Mouse (Mus musculus): ENCODE data around the gene Ift74. TPM values are rescaled to one million over a fixed set of nuclear protein-coding genes. Genes with fewer than 3 reads are reported as not detected.

Ift74 gene
- polyA plus RNA-seq, 1 experiment, result not detected

GRCm38 (mm10) chr4:94715166-94715565 is 100.9 kb downstream of the Ift74 start:
- TF ChIP-seq POLR2A (IDR thresholded peaks at IDR 0.05; ENCODE audit: insufficient read depth, low read depth, low read length), result no peak
- TF ChIP-seq CTCF (IDR thresholded peaks at IDR 0.05; ENCODE audit: insufficient read depth, low read depth, low read length), result no peak
- Histone ChIP-seq H3K4me3 (ENCODE audit: insufficient read depth, low read depth, low read length) (no peak overlapping the region), H3K4me1 (ENCODE audit: control insufficient read depth, insufficient read depth, low read length) (no peaks in the 10 kb centered on the region), H3K27ac (ENCODE audit: insufficient read depth, low read depth, low read length) (no peak overlapping the region)
- WGBS, result 36% methylated on average over 6 of the region's 6 CpGs

GRCm38 (mm10) chr4:94725799-94726198 is 111.5 kb downstream of the Ift74 start:
- no peak overlapping the region for H3K4me3 ChIP-seq (ENCODE audit: insufficient read depth, low read depth, low read length)
- no peaks in the 10 kb centered on the region for H3K4me1 ChIP-seq (ENCODE audit: control insufficient read depth, insufficient read depth, low read length)
- TF ChIP-seq CTCF (IDR thresholded peaks at IDR 0.05; ENCODE audit: insufficient read depth, low read depth, low read length) (no peak), POLR2A (IDR thresholded peaks at IDR 0.05; ENCODE audit: insufficient read depth, low read depth, low read length) (no peak)
- no peak overlapping the region for H3K27ac ChIP-seq (ENCODE audit: insufficient read depth, low read depth, low read length)
- WGBS, result 55% methylated on average over 4 of the region's 4 CpGs

GRCm38 (mm10) chr4:94732721-94733120 is 118.4 kb downstream of the Ift74 start:
- Histone ChIP-seq H3K4me1 (ENCODE audit: control insufficient read depth, insufficient read depth, low read length) (no peaks in the 10 kb centered on the region), H3K4me3 (ENCODE audit: insufficient read depth, low read depth, low read length) (no peak overlapping the region), H3K27ac (ENCODE audit: insufficient read depth, low read depth, low read length) (no peak overlapping the region)
- TF ChIP-seq CTCF (IDR thresholded peaks at IDR 0.05; ENCODE audit: insufficient read depth, low read depth, low read length), result no peak
- no peak for TF ChIP-seq POLR2A (IDR thresholded peaks at IDR 0.05; ENCODE audit: insufficient read depth, low read depth, low read length)

DNA sequence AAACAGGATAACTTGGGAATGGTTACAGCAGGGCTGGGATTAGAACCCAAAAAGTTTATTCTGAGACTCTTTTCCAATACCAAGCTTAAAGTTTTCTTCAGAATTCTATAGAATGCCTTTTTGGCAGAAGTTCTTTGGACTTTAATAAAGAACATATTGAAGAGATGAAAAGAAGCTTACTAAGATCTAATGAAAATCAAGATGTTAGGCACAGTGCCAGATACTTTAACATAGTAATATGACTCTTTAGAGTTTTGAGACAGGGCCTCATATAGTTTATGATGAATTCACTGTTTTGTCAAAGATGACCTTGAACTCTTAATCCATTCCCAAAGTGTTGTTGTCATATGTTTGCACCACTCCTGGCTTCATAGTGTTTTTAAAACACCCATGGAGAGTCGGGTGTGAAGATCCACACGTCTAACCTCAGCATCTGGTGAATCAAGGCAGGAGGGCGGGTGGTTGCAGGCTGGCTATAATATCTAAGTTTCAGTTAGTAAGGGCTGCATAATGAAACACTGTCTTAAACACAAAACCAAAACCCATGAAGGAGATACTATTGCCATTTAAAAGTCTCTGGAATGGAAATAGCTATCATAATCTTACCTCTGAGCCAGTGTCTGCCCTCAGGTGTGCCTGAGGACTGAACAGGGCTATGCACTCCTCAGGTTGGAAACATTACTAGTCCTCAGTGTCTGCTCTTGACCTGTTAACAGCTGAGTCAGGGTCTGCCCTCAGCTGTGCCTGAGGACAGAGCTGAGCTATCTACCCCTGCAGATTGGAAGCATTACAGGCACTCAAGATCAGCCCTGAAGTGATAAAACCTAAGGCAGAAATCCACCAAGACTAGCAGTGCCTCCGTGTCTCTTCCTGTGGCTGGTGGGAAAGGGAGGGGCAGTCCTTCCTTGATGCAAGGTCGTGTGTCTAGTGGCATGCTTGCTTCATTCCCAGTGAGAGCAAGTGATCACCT is 123.3 kb downstream of the Ift74 start:
- WGBS, result 78% methylated on average over 5 of the region's 5 CpGs
- Histone ChIP-seq H3K4me1 (ENCODE audit: control insufficient read depth, insufficient read depth, low read length) (no peaks in the 10 kb centered on the region), H3K27ac (ENCODE audit: insufficient read depth, low read depth, low read length) (no peak overlapping the region), H3K4me3 (ENCODE audit: insufficient read depth, low read depth, low read length) (no peak overlapping the region)
- TF ChIP-seq CTCF (IDR thresholded peaks at IDR 0.05; ENCODE audit: insufficient read depth, low read depth, low read length) (no peak), POLR2A (IDR thresholded peaks at IDR 0.05; ENCODE audit: insufficient read depth, low read depth, low read length) (no peak)

- H3K4me1 ChIP-seq (ENCODE audit: control insufficient read depth, insufficient read depth, low read length), result no peaks in the 10 kb centered on the region
- H3K27ac ChIP-seq (ENCODE audit: insufficient read depth, low read depth, low read length), result no peak within 1 kb of the TSS
- H3K4me3 ChIP-seq (ENCODE audit: insufficient read depth, low read depth, low read length), result no peak within 1 kb of the TSS
- WGBS, result 72% methylated on average over 16 of the region's 16 CpGs
- TF ChIP-seq CTCF (IDR thresholded peaks at IDR 0.05; ENCODE audit: insufficient read depth, low read depth, low read length), result no peak
- no peak for TF ChIP-seq POLR2A (IDR thresholded peaks at IDR 0.05; ENCODE audit: insufficient read depth, low read depth, low read length)
Observed at GRCm38 (mm10) chr4:94738838-94739731, 124.8 kb downstream of the Ift74 start, which contains the start of gene Tek. Gene Tek, plus strand, starts transcription at chr4:94739289.

DNA sequence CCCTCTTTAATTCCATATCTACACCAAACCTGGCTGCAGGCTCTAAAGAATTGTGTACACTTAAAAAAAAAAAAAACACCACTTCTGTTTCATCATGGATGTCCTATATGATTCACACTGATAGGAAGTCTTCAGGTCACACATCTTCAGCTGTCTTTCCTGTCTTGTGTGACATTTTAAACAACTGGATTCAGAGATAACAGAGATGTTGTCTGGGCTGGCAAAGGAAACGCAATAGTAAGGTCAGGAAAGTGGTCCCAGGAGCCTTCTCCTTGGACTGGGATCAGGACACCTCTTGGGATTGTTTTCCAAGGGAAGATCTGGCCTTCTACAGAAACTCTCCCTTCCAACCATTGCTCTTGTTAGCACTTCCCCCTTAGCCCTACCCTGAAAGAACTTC is 127.5 kb downstream of the Ift74 start:
- Histone ChIP-seq H3K27ac (ENCODE audit: insufficient read depth, low read depth, low read length) (no peak overlapping the region), H3K4me1 (ENCODE audit: control insufficient read depth, insufficient read depth, low read length) (peaks cover 4% of the 10 kb centered on the region; the same call in 1 of the 2 replicates), H3K4me3 (ENCODE audit: insufficient read depth, low read depth, low read length) (no peak overlapping the region)
- TF ChIP-seq CTCF (IDR thresholded peaks at IDR 0.05; ENCODE audit: insufficient read depth, low read depth, low read length) (no peak), POLR2A (IDR thresholded peaks at IDR 0.05; ENCODE audit: insufficient read depth, low read depth, low read length) (no peak)
- WGBS, result 80% methylated on average over 1 of the region's 1 CpGs

Other genes starting within 250 kb of the Ift74 start
- not detected in 2 replicates for gene Gm10306, start 57.9 kb upstream of the Ift74 start, polyA plus RNA-seq (2012; ENCODE audit: insufficient read depth, insufficient read length, low replicate concordance, missing spikeins)
- not detected in 2 replicates for gene Caap1, start 57.7 kb upstream of the Ift74 start, polyA plus RNA-seq (2012; ENCODE audit: insufficient read depth, insufficient read length, low replicate concordance, missing spikeins)
- not detected in 2 replicates for gene Plaa, start 11.2 kb upstream of the Ift74 start, polyA plus RNA-seq (2012; ENCODE audit: insufficient read depth, insufficient read length, low replicate concordance, missing spikeins)
- not detected in 2 replicates for gene Lrrc19, start 35.7 kb downstream of the Ift74 start, polyA plus RNA-seq (2012; ENCODE audit: insufficient read depth, insufficient read length, low replicate concordance, missing spikeins)
- not detected in 2 replicates for gene Tek, start 124.8 kb downstream of the Ift74 start, polyA plus RNA-seq (2012; ENCODE audit: insufficient read depth, insufficient read length, low replicate concordance, missing spikeins)